Mouse (Mus musculus) heart, adult 2 months (tissue): Measurements from ENCODE around the gene Olfr589.

Source experiments
- CTCF ChIP-seq: fragments of 200-600 bp; IDR thresholded peaks from 2 replicates; pipeline ENCODE4 v1.8.1; 2022; ENCODE audit warnings: antibody characterized with exemption, mild to moderate bottlenecking, moderate library complexity
- EP300 ChIP-seq: fragments of 200-500 bp; IDR thresholded peaks from 2 replicates; pipeline ENCODE4 v1.6.1; 2011; ENCODE audit warnings: low read depth, low read length, control low read depth; ENCODE audit not compliant: insufficient read depth
- POLR2A ChIP-seq: fragments of 200-500 bp; IDR thresholded peaks from 2 replicates; pipeline ENCODE4 v1.6.1; 2011; ENCODE audit warnings: mild to moderate bottlenecking, low read depth, low read length, control low read depth; ENCODE audit not compliant: insufficient read depth

DNA sequence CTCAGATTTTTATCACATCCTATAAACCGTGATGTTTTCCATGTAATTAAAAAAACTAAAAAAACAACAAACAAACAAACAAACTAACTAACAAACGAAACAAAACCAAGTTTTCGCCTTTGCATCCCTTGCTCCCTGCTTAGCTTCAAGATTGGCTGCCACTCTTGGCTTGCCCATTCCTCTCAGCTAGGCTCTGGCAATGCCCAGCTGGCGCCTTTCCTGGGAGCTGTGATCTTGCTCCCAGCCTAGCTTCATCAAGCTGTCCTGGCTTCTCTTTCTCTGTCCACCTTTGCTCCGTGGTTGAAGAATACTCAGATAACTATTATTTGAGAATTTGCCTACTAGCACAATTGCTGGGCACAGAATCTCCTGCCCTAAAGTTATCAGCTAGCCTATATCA lies 13.5 kb upstream of the Olfr589 start:
- no peak for TF ChIP-seq CTCF
- no peak for TF ChIP-seq EP300
- TF ChIP-seq POLR2A = no peak
